Mouse (Mus musculus) liver, embryonic 13.5 days (tissue): ENCODE measurements around the gene Rasl11a. TPM values are rescaled to one million over a fixed set of nuclear protein-coding genes. Genes with fewer than 3 reads are reported as not detected.
A peak's percentile ranks its signal among the peaks of the same experiment; 100 is the strongest.

Experiments
- ATAC-seq: fragments of 200-750 bp; cut with Nextera tagmentation; 2 replicates; pipeline ENCODE4 v1.8.0; 2017; ENCODE audit warnings: low read depth, mild to moderate bottlenecking, moderate number of reproducible peaks, moderate library complexity
- DNase-seq: peaks from one replicate; pipeline ENCODE4 v3.0.0; 2022
- H3K27ac ChIP-seq: fragments of 300-500 bp; sonication (generic); 2 replicates; pipeline ENCODE4 v1.5.1; 2015; ENCODE audit warnings: moderate library complexity, mild to moderate bottlenecking, inconsistent platforms
- H3K27me3 ChIP-seq: fragments of 300-500 bp; sonication (generic); 2 replicates; pipeline ENCODE4 v1.6.1; 2015; ENCODE audit warnings: mild to moderate bottlenecking, inconsistent platforms
- H3K36me3 ChIP-seq: fragments of 300-500 bp; sonication (generic); 2 replicates; pipeline ENCODE4 v1.6.1; 2015; ENCODE audit warnings: mild to moderate bottlenecking, inconsistent platforms
- H3K4me1 ChIP-seq: fragments of 300-500 bp; sonication (generic); replicated peaks from 2 replicates; pipeline ENCODE4 v1.6.1; 2015; ENCODE audit warnings: inconsistent platforms
- H3K4me2 ChIP-seq: fragments of 300-500 bp; sonication (generic); 2 replicates; pipeline ENCODE4 v1.6.1; 2015; ENCODE audit warnings: inconsistent platforms, mild to moderate bottlenecking, moderate library complexity
- H3K4me3 ChIP-seq: fragments of 300-500 bp; sonication (generic); replicated peaks from 2 replicates; pipeline ENCODE4 v1.5.1; 2015; ENCODE audit warnings: mild to moderate bottlenecking, inconsistent platforms
- H3K9ac ChIP-seq: fragments of 300-500 bp; sonication (generic); 2 replicates; pipeline ENCODE4 v1.6.1; 2015; ENCODE audit warnings: mild to moderate bottlenecking, inconsistent platforms
- H3K9me3 ChIP-seq: fragments of 300-500 bp; sonication (generic); replicated peaks from 2 replicates; pipeline ENCODE4 v1.6.1; 2016; ENCODE audit warnings: inconsistent platforms
- WGBS: fragments of 180-500 bp; shearing (Covaris S2); methylation state at CpG from one replicate; pipeline ENCODE4 v1.1.7; 2015; ENCODE audit not compliant: insufficient replicate concordance; 5-methylcytosine and 5-hydroxymethylcytosine counted together
- polyA plus RNA-seq: library from polyadenylated mRNA; unstranded; fragments of >200 nt; fragmentation: Nextera tagmentation; extraction: Ambion mirVana; gene quantifications from 2 replicates; pipeline ENCODE4 v1.2.1, GENCODE M21; 2015

Gene Rasl11a
- 2.9 and 3.1 TPM in 2 replicates for polyA plus RNA-seq

DNA sequence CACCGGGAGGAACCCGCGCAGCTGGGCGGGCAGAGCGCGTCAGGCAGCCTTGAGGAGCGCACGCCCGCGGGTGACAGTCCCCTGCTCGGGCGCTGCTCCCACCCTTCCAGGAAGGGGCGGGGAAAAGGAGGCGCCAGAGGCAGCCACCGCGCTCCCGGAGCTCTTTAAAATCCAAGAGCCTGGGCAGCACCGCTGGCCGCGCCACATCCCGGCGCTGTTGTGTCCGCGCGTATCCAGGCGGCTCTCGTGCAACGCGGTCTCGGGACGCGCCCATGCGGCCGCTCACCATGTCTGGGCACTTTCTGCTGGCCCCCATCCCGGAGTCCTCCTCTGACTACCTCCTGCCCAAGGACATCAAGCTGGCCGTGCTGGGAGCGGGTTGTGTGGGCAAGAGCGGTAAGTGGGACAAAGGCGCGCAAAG is at the start of gene Rasl11a:
TSS of gene Rasl11a (plus strand) at position 127 of the 421 bp plus-strand sequence.
- Histone ChIP-seq H3K4me1 (peaks cover 18% of the 10 kb centered on the region), H3K9me3 (no peaks in the 10 kb centered on the region), H3K27me3 (peaks cover 43% of the 10 kb centered on the region), H3K27ac (no peak within 1 kb of the TSS), H3K36me3 (no peaks in the 10 kb centered on the region), H3K9ac (peak within 1 kb of the TSS; percentile 70), H3K4me2 (peak within 1 kb of the TSS; percentile 93), H3K4me3 (peak within 1 kb of the TSS; percentile 63)
- ATAC-seq (peak; percentile 88), DNase-seq (peak; percentile 65)
- under 1% methylated on average over 40 of the region's 40 CpGs for WGBS

DNA sequence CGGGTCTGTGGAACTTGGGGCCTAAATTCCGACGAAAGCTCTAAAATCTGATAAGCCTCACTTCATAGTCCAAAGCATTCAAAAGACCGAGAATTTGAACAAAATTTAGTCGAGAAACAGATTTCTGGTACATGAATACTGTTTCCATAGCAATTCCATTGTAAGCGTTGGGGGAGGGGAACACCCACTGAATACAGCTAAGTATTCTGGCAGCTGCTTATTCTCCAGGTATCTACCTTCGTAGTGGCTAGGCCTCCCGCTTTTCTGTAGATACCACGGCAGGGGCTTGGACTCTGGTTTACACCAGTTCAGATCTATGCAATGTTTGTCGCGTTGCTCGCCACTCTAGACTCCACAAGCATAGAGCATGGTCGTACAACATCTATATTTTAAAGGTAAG is 49.1 kb upstream of the Rasl11a start:
- Histone ChIP-seq H3K4me3 (no peak overlapping the region), H3K9ac (no peak overlapping the region), H3K36me3 (no peaks in the 10 kb centered on the region), H3K27ac (no peak overlapping the region), H3K4me2 (no peak overlapping the region), H3K27me3 (no peaks in the 10 kb centered on the region), H3K9me3 (no peaks in the 10 kb centered on the region), H3K4me1 (peaks cover 70% of the 10 kb centered on the region)
- 75% methylated on average over 13 of the region's 13 CpGs for WGBS
- no peak for DNase-seq
- no peak for ATAC-seq

DNA sequence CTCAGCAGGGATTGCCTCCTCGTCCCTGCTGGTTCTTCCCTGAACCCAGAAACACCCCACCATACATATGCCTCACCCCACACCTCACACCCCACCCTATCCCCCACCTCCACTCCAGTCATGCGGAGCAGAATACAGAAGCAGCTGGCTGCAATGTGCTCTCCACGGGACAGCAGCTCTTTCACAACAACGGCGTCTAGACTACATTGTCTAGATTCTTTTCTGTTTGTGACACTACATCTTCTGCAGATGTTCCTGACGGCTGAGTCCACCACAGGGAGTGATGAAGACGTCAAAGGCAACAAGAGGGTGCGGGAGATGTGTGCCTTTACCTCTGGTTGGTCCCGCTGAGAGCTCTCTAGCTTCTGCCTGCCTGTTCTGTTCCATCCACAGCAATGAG is 46.8 kb upstream of the Rasl11a start:
- H3K4me2 ChIP-seq, result no peak overlapping the region
- 45% methylated on average over 9 of the region's 9 CpGs for WGBS
- H3K27me3 ChIP-seq, result no peaks in the 10 kb centered on the region
- peaks cover 5% of the 10 kb centered on the region; the same call in 1 of the 2 replicates for H3K9me3 ChIP-seq
- DNase-seq (no peak), ATAC-seq (no peak)
- peaks cover 47% of the 10 kb centered on the region for H3K4me1 ChIP-seq
- H3K36me3 ChIP-seq, result no peaks in the 10 kb centered on the region
- H3K4me3 ChIP-seq, result no peak overlapping the region
- H3K9ac ChIP-seq, result no peak overlapping the region
- no peak overlapping the region for H3K27ac ChIP-seq

DNA sequence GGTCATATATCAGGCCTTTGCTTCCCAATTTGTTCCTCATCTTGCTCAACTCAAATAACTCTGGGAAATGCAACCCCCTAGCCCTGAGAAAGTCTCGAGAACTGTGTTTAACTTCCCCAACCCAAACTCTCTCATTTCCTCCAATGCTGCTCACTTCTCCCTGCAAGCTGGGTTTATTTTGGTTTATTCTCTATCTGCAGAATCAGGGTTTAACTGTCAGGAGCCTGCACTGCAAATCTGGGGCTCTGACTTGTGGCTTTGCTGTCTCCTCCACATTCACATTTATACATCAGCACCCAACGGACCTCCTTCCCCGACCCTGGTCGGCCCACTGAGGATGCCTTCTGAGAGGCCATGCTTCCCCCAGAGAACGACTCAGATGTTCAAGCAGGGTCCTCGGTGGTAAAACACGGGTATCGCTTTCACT is 38.9 kb upstream of the Rasl11a start:
- no peaks in the 10 kb centered on the region for H3K4me1 ChIP-seq
- no peak overlapping the region for H3K4me2 ChIP-seq
- H3K27me3 ChIP-seq, result no peaks in the 10 kb centered on the region
- ATAC-seq (no peak), DNase-seq (no peak)
- peaks cover 5% of the 10 kb centered on the region; the same call in 1 of the 2 replicates for H3K9me3 ChIP-seq
- H3K4me3 ChIP-seq, result no peak overlapping the region
- no peaks in the 10 kb centered on the region for H3K36me3 ChIP-seq
- no peak overlapping the region for H3K27ac ChIP-seq
- WGBS, result 37% methylated on average over 8 of the region's 8 CpGs
- H3K9ac ChIP-seq, result no peak overlapping the region

DNA sequence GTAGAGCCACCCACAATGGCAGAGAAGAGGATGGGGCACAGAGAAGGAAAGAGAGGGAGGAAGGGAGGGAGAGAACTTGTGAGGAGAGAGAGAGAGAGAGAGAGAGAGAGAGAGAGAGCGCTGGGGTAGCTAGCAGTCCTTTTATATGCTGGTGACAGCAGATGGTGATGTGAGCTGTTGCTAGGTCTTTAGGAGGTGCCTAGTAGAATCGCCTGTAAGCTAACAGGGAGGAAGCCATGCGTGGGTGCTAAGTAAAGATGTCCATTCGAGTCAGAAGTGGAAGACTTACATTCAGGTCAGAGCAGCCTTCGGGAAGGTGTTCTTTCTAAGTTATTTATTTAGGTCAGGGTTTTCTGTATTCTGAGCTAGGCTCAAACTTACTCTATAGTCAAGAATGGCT is 34.9 kb upstream of the Rasl11a start:
- no peak for DNase-seq
- no peaks in the 10 kb centered on the region for H3K36me3 ChIP-seq
- H3K9me3 ChIP-seq, result peaks cover 10% of the 10 kb centered on the region; the same call in 1 of the 2 replicates
- H3K9ac ChIP-seq, result no peak overlapping the region
- H3K4me1 ChIP-seq, result no peaks in the 10 kb centered on the region
- 61% methylated on average over 5 of the region's 5 CpGs for WGBS
- no peaks in the 10 kb centered on the region for H3K27me3 ChIP-seq
- no peak for ATAC-seq
- H3K4me3 ChIP-seq, result no peak overlapping the region
- H3K27ac ChIP-seq, result no peak overlapping the region
- H3K4me2 ChIP-seq, result no peak overlapping the region

DNA sequence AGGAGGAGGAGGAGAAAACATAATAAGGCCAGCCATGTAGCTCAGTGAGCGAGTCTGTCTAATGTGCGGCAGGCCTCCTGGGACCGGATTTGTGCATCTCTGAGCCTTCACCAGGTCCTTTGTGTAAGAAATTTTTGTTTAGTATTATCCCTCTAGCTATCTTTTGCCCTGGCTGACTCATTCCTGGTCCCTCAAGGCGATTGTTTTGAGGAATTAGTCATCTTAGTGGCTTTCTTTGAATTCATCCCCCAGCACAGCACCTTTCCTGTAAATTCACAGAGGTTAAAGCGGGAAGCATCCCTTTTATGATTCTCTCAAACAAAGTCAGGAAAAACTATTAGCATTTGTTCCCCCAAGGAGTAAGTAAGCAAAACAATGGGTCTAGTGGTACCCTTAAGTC is 32.0 kb upstream of the Rasl11a start:
- 85% methylated on average over 5 of the region's 5 CpGs for WGBS
- Histone ChIP-seq H3K4me1 (0 out of 2 replicates have a peak, but pooled peaks cover 2% of the 10 kb centered on the region), H3K27ac (no peak overlapping the region), H3K9ac (no peak overlapping the region), H3K36me3 (no peaks in the 10 kb centered on the region), H3K4me2 (no peak overlapping the region), H3K27me3 (no peaks in the 10 kb centered on the region), H3K9me3 (peaks cover 10% of the 10 kb centered on the region; the same call in 1 of the 2 replicates), H3K4me3 (no peak overlapping the region)
- ATAC-seq (no peak), DNase-seq (no peak)

DNA sequence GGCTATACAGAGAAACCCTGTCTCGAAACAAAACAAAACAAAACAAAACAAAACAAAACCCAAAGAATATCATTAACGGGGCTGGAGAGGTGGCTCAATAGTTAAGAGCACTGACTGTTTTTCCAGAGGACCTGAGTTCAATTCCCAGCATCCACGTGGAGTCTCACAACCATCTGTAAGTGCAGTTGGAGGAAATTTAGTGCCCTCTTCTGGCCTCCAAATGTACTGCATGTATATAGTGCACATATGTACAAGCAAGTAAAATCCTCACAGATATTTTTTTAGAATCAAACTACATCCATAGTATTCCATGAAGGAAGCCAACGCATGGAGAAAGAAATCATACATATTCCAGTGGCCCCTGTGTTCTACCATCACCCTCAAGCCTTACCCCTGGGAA is 31.4 kb upstream of the Rasl11a start:
- no peaks in the 10 kb centered on the region for H3K36me3 ChIP-seq

DNA sequence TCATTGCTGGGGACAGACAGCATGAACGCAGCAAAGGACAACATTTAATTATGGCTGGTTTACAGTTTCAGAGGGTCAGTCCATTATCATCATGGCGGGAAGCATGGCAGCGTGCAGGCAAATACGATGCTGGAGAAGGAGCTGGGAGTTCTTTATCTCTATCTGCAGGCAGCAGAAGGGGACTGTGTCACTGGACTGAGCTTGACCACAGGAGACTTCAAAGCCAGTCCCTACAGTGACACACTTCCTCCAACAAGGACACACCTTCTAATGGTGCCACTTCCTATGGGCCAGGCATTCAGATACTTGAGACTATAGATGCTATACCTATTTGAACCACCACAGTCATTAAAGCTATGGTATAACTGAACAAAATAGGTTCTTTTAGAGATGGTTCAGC is 29.5 kb upstream of the Rasl11a start:
- Histone ChIP-seq H3K4me2 (no peak overlapping the region), H3K27me3 (no peaks in the 10 kb centered on the region), H3K36me3 (no peaks in the 10 kb centered on the region), H3K9me3 (peaks cover 10% of the 10 kb centered on the region; the same call in 1 of the 2 replicates), H3K9ac (no peak overlapping the region), H3K27ac (no peak overlapping the region), H3K4me3 (no peak overlapping the region), H3K4me1 (0 out of 2 replicates have a peak, but pooled peaks cover 2% of the 10 kb centered on the region)
- ATAC-seq (no peak), DNase-seq (no peak)
- 34% methylated on average over 4 of the region's 4 CpGs for WGBS

More for the DNA sequence above, 31.4 kb upstream of the Rasl11a start:
- H3K4me1 ChIP-seq, result 0 out of 2 replicates have a peak, but pooled peaks cover 2% of the 10 kb centered on the region
- H3K9ac ChIP-seq, result no peak overlapping the region
- no peak overlapping the region for H3K27ac ChIP-seq
- H3K4me3 ChIP-seq, result no peak overlapping the region
- ATAC-seq, result no peak
- H3K4me2 ChIP-seq, result no peak overlapping the region
- DNase-seq, result no peak
- H3K27me3 ChIP-seq, result no peaks in the 10 kb centered on the region
- H3K9me3 ChIP-seq, result peaks cover 10% of the 10 kb centered on the region; the same call in 1 of the 2 replicates
- WGBS, result 77% methylated on average over 4 of the region's 4 CpGs

DNA sequence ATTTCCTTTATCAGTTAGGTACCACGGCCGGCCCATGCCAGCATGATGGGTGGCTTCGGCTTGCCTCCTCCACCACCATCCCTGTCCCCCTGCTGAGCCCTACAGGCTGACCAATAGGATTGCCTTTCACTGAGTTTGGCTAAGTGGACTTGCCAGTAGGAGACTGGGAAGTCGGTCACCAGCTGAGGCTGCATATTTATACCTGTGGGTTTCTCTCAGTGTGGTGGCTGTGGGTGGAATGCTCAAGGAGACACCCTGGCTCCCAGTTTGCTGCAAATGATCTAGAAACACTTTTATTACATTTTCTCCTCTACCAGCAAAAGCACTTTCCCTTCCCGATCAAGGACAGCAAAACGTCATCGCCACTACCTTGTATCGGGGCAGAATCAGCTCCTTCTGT is 27.3 kb upstream of the Rasl11a start:
- DNase-seq (no peak), ATAC-seq (no peak)
- 79% methylated on average over 8 of the region's 8 CpGs for WGBS
- no peaks in the 10 kb centered on the region for H3K27me3 ChIP-seq
- H3K9ac ChIP-seq, result no peak overlapping the region
- H3K36me3 ChIP-seq, result no peaks in the 10 kb centered on the region
- H3K4me2 ChIP-seq, result no peak overlapping the region
- H3K27ac ChIP-seq, result no peak overlapping the region
- H3K4me3 ChIP-seq, result no peak overlapping the region
- H3K4me1 ChIP-seq, result 0 out of 2 replicates have a peak, but pooled peaks cover 2% of the 10 kb centered on the region
- H3K9me3 ChIP-seq, result peaks cover 8% of the 10 kb centered on the region; the same call in 1 of the 2 replicates

DNA sequence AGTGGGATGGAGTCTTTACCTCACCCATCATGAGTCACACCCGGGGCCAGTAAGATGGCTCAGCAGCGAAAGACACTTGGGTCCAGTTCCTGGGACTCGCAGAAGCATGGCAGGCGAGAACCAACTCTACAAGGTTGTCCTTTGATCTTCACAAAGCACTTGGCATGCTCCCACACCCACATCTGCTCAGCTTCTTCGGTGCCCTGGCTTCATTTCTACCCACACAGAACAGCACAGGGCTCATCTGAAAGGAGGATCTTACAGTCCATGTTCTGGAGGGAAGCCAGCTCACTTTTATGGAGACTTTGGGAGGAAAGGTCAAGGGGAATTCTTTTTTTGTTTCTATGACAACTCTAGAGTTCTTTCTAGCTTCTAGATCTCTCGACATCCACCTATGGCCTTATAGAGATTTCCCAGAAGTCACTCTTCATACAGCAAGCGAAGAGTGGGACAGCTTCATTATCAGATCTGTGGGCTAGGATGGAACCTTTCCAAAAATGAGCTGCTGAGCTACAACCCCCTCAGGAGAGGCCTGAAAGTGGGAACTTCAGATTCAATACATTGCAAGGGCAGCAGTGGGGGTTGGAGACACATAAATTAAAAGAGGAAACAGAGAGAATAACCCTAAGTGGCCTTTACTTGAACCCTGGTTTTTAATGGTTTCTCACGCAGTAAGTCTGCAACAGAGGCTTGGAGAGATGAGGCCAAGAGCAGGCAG is 25.8 kb upstream of the Rasl11a start:
- DNase-seq (no peak), ATAC-seq (no peak)
- 68% methylated on average over 8 of the region's 8 CpGs for WGBS
- Histone ChIP-seq H3K9me3 (no peaks in the 10 kb centered on the region), H3K9ac (no peak overlapping the region), H3K4me3 (no peak overlapping the region), H3K36me3 (no peaks in the 10 kb centered on the region), H3K4me1 (peaks cover 5% of the 10 kb centered on the region), H3K27me3 (no peaks in the 10 kb centered on the region), H3K27ac (no peak overlapping the region), H3K4me2 (no peak overlapping the region)

DNA sequence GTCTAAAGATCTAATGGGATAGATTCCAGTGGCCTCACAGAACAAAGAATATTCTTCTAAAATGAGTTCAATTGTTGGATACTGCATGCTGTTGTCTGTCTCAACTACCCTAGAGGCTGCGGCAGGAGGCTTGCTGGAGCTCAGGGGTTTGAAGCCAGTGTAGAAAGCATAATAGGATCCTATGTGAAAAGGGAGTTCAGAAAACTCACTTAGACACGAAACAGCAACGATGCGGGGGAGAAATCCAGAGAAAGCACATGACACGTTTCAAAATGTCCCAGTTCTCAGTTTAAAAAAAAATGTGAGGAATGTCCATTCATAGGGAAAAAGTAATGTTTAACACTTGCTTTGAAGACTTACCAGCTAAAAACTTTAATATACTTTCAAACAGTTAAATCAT is 21.9 kb upstream of the Rasl11a start:
- Histone ChIP-seq H3K9ac (no peak overlapping the region), H3K4me3 (no peak overlapping the region), H3K27me3 (no peaks in the 10 kb centered on the region), H3K36me3 (no peaks in the 10 kb centered on the region), H3K4me2 (no peak overlapping the region), H3K9me3 (no peaks in the 10 kb centered on the region), H3K27ac (no peak overlapping the region), H3K4me1 (peaks cover 13% of the 10 kb centered on the region)
- WGBS, result 80% methylated on average over 5 of the region's 5 CpGs
- no peak for ATAC-seq
- no peak for DNase-seq

DNA sequence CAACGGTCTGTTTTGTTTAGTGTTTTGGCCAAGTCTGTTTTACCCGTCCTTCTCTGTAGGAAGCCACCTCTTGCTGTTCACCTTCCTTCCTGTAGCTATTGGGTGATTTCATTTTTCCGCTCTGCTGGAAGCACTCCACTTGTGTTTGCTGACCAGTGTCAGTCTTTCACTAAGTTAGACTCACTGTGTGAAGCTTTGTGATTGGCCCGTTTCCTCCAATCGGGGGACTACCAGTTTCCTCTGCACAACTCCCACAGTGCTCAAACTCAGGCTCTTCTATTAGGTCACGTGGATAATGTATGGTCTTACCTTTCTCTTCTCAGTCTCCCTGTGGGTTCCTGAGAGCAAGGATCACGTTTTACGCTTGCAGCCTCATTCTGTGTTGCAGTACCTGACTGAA is 15.3 kb upstream of the Rasl11a start:
- peak; percentile 41 for DNase-seq
- 16% methylated on average over 8 of the region's 8 CpGs for WGBS
- Histone ChIP-seq H3K4me2 (peak overlapping the region; percentile 50), H3K4me3 (peak overlapping the region; percentile 30), H3K4me1 (peaks cover 40% of the 10 kb centered on the region), H3K27ac (peak overlapping the region; percentile 20; the same call in 1 of the 2 replicates), H3K9ac (peak overlapping the region; percentile 26; the same call in 1 of the 2 replicates), H3K27me3 (no peaks in the 10 kb centered on the region), H3K9me3 (no peaks in the 10 kb centered on the region), H3K36me3 (peaks cover 8% of the 10 kb centered on the region)
- ATAC-seq, result peak; percentile 43
